Mouse (Mus musculus) heart, embryonic 16.5 days (tissue): Measurements from ENCODE around the gene Khdc1b. TPM values are rescaled to one million over a fixed set of nuclear protein-coding genes. Genes with fewer than 3 reads are reported as not detected.

Source experiments
- ATAC-seq: fragments of 200-750 bp; cut with Nextera tagmentation; replicated peaks from 2 replicates; pipeline ENCODE4 v1.8.0; 2017; ENCODE audit warnings: moderate number of reproducible peaks; ENCODE audit not compliant: insufficient read depth, low FRiP score; ENCODE audit errors: extremely low read depth
- H3K27ac ChIP-seq: fragments of 300-500 bp; sonication (generic); 2 replicates; pipeline ENCODE4 v1.5.1; 2014; ENCODE audit warnings: mild to moderate bottlenecking, low read length, control low read depth, moderate library complexity
- H3K27me3 ChIP-seq: fragments of 300-500 bp; sonication (generic); 2 replicates; pipeline ENCODE4 v1.6.1; 2014; ENCODE audit warnings: low read length, mixed read lengths; ENCODE audit not compliant: control insufficient read depth, insufficient read depth
- H3K36me3 ChIP-seq: fragments of 300-500 bp; sonication (generic); 2 replicates; pipeline ENCODE4 v1.6.1; 2014; ENCODE audit not compliant: control insufficient read depth, insufficient read depth
- H3K4me1 ChIP-seq: fragments of 300-500 bp; sonication (generic); 2 replicates; pipeline ENCODE4 v1.6.1; 2014; ENCODE audit warnings: low read length, mixed read lengths; ENCODE audit not compliant: control insufficient read depth, insufficient read depth
- H3K4me2 ChIP-seq: fragments of 300-500 bp; sonication (generic); 2 replicates; pipeline ENCODE4 v1.6.1; 2014; ENCODE audit warnings: low read depth, mild to moderate bottlenecking, control low read depth, low read length
- H3K4me3 ChIP-seq: fragments of 300-500 bp; sonication (generic); 2 replicates; pipeline ENCODE4 v1.5.1; 2014; ENCODE audit warnings: mild to moderate bottlenecking, control low read depth, low read length
- H3K9ac ChIP-seq: fragments of 300-500 bp; sonication (generic); 2 replicates; pipeline ENCODE4 v1.6.1; 2014; ENCODE audit warnings: low read length, control low read depth
- H3K9me3 ChIP-seq: fragments of 300-500 bp; sonication (generic); replicated peaks from 2 replicates; pipeline ENCODE4 v1.6.1; 2016; ENCODE audit warnings: low read length; ENCODE audit not compliant: control insufficient read depth
- WGBS: fragments of 180-500 bp; shearing (Covaris S2); extraction: QIAGEN DNeasy Blood & Tissue Kit; methylation state at CpG from one replicate; pipeline ENCODE4 v1.1.7; 2014; 5-methylcytosine and 5-hydroxymethylcytosine counted together
- polyA plus RNA-seq: library from polyadenylated mRNA; unstranded; fragments of >200 nt; fragmentation: Nextera tagmentation; extraction: Ambion mirVana; gene quantifications from 2 replicates; pipeline ENCODE4 v1.2.1, GENCODE M21; 2015

Khdc1b gene
- polyA plus RNA-seq, 1 experiment from 2014 or later = 0.07 TPM

DNA sequence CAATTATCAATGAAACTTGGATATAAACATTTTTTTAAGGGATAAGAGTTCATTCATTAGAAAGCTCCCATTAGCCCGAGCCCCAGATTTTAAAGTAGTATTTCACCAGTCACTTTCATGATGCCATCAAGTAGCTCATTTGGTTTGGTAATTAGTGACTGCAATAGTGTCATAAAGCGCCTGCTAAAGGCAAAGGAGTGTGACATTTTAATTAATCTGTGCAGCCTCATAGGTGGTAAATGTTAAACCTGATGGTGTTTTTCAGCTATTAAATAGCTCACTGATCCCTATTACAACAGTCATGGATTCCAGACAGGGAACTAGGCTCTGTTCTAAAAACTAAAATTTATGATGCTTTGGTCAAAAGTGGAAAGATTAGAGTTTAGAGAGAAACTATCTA lies 23.9 kb downstream of the Khdc1b start:
- Histone ChIP-seq H3K4me3 (no peak overlapping the region), H3K36me3 (no peaks in the 10 kb centered on the region), H3K9ac (no peak overlapping the region), H3K4me1 (peaks cover 2% of the 10 kb centered on the region; the same call in 1 of the 2 replicates), H3K27me3 (no peaks in the 10 kb centered on the region), H3K4me2 (no peak overlapping the region), H3K9me3 (no peaks in the 10 kb centered on the region), H3K27ac (no peak overlapping the region)
- 82% methylated on average over 2 of the region's 2 CpGs for WGBS
- no peak for ATAC-seq

DNA sequence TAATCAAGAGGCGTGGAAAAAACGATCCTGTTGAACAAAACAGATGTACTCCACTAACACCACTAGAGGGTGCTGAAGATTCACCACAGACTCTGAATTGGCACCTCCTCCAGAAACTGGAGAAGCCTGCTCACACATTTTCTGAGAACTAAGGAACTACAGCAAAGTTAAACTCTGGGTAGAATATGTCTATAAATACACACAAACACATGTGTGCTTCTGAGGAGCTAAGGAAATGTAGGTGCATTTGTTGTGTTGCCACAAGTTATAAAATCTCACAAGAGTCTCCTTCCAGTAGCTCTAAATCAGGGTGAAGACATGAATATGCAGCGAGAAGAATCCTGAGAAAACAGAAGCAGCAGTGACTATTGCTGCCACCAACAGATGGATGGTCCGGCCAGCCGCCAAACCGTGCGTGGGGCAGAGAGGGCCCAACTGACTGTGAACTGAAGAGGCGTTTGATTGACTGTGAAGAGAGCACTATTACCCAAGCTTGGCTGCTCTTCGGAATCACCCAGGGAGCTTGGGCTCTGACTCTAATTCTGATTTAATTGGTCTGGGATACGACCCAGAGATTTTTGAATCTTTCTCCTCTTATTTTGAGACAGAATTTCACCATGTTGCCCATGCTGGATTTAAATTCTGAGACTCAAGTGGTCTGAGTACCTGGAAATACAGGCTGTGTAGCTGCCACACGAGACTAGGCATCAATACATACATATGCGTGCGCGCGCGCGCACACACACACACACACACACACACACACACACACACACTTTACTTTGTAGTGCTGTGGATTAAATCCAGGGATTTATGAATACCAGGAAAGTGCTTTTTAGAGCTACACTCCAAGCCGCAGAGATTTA lies 28.2 kb downstream of the Khdc1b start:
- H3K4me3 ChIP-seq = no peak overlapping the region
- H3K4me1 ChIP-seq = peaks cover 2% of the 10 kb centered on the region; the same call in 1 of the 2 replicates
- 58% methylated on average over 18 of the region's 18 CpGs for WGBS
- no peak overlapping the region for H3K9ac ChIP-seq
- no peaks in the 10 kb centered on the region for H3K27me3 ChIP-seq
- no peak overlapping the region for H3K4me2 ChIP-seq
- no peak; the same call in 1 of the 2 replicates for ATAC-seq
- no peak overlapping the region for H3K27ac ChIP-seq
- H3K9me3 ChIP-seq = no peaks in the 10 kb centered on the region
- no peaks in the 10 kb centered on the region for H3K36me3 ChIP-seq

DNA sequence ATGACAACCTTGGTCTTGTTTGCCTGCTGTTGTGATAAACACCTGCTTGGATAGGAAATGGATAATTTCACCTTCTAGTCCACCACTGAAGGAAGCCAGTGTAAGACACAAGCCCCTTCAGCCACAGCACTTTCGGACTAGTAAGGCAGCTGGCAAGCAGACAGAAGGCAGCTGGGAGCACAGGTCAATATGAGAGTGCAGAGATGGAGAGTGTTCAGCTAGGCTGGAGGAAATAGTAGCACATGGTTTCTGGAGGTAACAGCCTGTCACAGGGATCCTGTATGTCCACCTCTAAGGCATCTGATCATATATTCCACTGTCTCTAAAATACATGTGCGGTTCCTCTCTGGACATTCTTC lies 28.8 kb downstream of the Khdc1b start:
- H3K4me1 ChIP-seq = peaks cover 2% of the 10 kb centered on the region; the same call in 1 of the 2 replicates
- no peaks in the 10 kb centered on the region for H3K9me3 ChIP-seq
- no peak overlapping the region for H3K27ac ChIP-seq
- H3K9ac ChIP-seq = no peak overlapping the region
- H3K36me3 ChIP-seq = no peaks in the 10 kb centered on the region
- no peak overlapping the region for H3K4me3 ChIP-seq
- WGBS = 83% methylated on average over 2 of the region's 2 CpGs
- ATAC-seq = no peak
- H3K27me3 ChIP-seq = no peaks in the 10 kb centered on the region
- no peak overlapping the region for H3K4me2 ChIP-seq

DNA sequence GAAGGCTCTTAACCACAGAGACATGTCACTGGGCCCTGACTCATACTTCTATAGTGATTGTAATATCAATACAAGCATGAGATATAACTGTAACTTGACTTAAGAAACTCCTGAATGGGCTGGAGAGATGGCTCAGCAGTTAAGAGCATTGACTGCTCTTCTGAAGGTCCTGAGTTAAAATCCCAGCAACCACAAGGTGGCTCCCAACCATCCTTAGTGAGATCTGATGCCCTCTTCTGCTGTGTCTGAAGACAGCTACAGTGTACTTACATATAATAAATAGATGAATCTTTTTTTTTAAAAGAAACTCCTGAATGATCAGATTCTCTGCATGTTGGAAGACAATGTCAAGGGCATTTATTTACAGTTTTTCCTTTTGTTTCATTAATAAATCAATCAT lies 36.0 kb downstream of the Khdc1b start:
- no peak overlapping the region for H3K9ac ChIP-seq
- no peaks in the 10 kb centered on the region for H3K27me3 ChIP-seq
- ATAC-seq = no peak
- no peaks in the 10 kb centered on the region for H3K4me1 ChIP-seq
- no peaks in the 10 kb centered on the region for H3K9me3 ChIP-seq
- H3K4me3 ChIP-seq = no peak overlapping the region
- no peaks in the 10 kb centered on the region for H3K36me3 ChIP-seq
- no peak overlapping the region for H3K4me2 ChIP-seq
- H3K27ac ChIP-seq = no peak overlapping the region

DNA sequence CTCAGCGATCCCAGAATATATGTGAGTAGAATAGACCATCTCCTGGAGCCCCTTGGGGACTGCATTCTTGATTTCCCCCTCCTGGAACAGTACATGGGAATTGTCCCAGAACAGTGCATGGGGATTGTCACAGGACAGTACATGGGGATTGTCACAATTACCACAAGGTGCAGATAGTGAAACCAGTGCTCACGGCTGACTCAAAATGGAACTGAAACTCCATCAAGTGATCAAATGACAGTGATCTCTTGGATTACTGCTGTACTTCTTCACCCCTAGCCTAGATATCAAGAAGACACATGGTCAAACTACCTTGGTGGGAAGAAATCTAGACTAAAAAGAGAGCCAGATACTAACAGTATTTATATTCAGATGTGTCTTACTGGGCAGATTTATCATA lies 42.3 kb downstream of the Khdc1b start:
- 81% methylated on average over 2 of the region's 2 CpGs for WGBS
- Histone ChIP-seq H3K4me3 (no peak overlapping the region), H3K36me3 (no peaks in the 10 kb centered on the region), H3K9ac (no peak overlapping the region), H3K4me1 (no peaks in the 10 kb centered on the region), H3K4me2 (no peak overlapping the region), H3K27ac (no peak overlapping the region), H3K9me3 (no peaks in the 10 kb centered on the region), H3K27me3 (no peaks in the 10 kb centered on the region)
- no peak for ATAC-seq

DNA sequence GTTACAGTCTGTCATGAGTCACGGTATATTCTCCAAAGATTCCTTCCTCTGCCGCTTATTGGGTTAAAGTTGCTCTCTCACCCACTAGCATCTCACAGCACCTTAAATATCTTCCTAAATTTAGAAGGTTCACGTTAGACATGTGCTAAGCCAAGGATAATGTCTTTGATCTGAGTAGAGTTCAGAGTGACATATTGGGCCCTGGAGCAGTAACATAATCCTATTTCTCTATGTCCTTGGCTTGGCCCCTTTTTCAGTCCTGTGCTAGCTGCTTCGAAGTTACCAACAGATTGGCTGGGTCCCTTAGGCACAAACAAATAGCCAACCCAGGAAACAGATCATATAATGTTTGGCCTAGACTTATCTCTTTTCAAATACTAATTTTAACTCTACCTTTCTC lies 44.7 kb downstream of the Khdc1b start:
- Histone ChIP-seq H3K9ac (no peak overlapping the region), H3K27me3 (no peaks in the 10 kb centered on the region), H3K27ac (no peak overlapping the region), H3K4me1 (no peaks in the 10 kb centered on the region), H3K4me3 (no peak overlapping the region), H3K36me3 (no peaks in the 10 kb centered on the region), H3K4me2 (no peak overlapping the region), H3K9me3 (no peaks in the 10 kb centered on the region)
- 75% methylated on average over 4 of the region's 4 CpGs for WGBS
- ATAC-seq = no peak

DNA sequence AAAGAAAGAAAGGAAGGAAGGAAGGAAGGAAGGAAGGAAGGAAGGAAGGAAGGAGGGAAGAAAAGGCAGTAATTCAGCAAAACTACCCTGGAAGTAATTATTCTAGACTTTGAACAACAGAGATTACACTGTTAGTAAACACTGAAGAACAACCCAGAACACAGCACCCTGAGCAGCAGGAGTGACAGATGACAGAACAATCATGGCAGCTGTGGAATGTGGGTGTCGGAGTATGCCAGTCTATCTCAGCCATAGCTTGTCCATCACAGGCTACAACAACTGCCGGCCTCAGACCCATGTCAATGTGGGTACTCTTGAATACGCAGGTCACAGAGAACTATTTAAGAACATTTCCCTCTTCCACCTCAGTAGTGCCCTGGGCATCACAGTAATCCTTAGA lies 48.3 kb downstream of the Khdc1b start:
- H3K27ac ChIP-seq = no peak overlapping the region
- ATAC-seq = no peak
- H3K4me3 ChIP-seq = no peak overlapping the region
- H3K27me3 ChIP-seq = no peaks in the 10 kb centered on the region
- H3K36me3 ChIP-seq = no peaks in the 10 kb centered on the region
- H3K9me3 ChIP-seq = no peaks in the 10 kb centered on the region
- H3K4me1 ChIP-seq = no peaks in the 10 kb centered on the region
- no peak overlapping the region for H3K4me2 ChIP-seq
- no peak overlapping the region for H3K9ac ChIP-seq
- WGBS = 75% methylated on average over 3 of the region's 3 CpGs

DNA sequence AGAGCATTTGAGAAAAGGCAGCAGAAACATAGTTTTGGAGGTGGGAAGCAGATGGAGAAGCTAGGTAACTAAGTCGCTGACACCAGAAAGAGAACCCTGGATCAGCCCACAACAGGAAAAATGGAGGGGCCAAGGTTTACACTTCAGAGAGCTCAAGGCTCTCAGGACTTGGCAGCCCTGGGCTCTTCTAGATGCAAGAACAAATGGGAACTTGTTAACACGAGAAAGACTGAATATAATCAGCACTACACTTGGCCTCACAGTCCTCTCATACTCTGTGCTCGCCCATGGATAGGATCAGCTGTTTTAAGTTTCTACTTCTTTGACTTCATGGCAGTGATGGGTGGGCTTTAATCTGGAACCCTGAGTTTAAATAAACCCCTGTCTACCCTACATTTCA lies 51.5 kb downstream of the Khdc1b start:
- no peaks in the 10 kb centered on the region for H3K27me3 ChIP-seq
- no peaks in the 10 kb centered on the region for H3K4me1 ChIP-seq
- H3K27ac ChIP-seq = no peak overlapping the region
- no peak overlapping the region for H3K9ac ChIP-seq
- no peak for ATAC-seq
- H3K4me3 ChIP-seq = no peak overlapping the region
- H3K9me3 ChIP-seq = no peaks in the 10 kb centered on the region
- WGBS = 42% methylated on average over 3 of the region's 3 CpGs
- no peaks in the 10 kb centered on the region for H3K36me3 ChIP-seq
- no peak overlapping the region for H3K4me2 ChIP-seq
